Mouse (Mus musculus): ENCODE measurements around the gene Ptpa.

GRCm38 (mm10) chr2:30379307-30379706, 36.5 kb upstream of the Ptpa start:
- TF ChIP-seq CTCF (conservative IDR thresholded peaks at IDR 0.05; ENCODE audit: insufficient read depth, insufficient read length, low read depth, low read length) (no peak), POLR2A (IDR thresholded peaks at IDR 0.05; ENCODE audit: low read depth, low read length) (no peak)
